Mouse (Mus musculus) liver, embryonic 14.5 days (tissue): ENCODE measurements at regions not wholly inside any gene's neighbourhood (a gene's known extent, or its start where the extent isn't known, plus 50 kb on each side); places are given as distances from the start of the nearest gene placed in this dataset.
A peak's percentile ranks its signal among the peaks of the same experiment; 100 is the strongest.

Source experiments
- ATAC-seq: fragments of 200-750 bp; cut with Nextera tagmentation; 2 replicates; pipeline ENCODE4 v1.8.0; 2017; ENCODE audit warnings: moderate number of reproducible peaks, mild to moderate bottlenecking, moderate library complexity; ENCODE audit not compliant: insufficient read depth
- DNase-seq, 3 experiments: peaks; one replicate each; pipeline ENCODE4 v3.0.0-alpha.2; 2012 to 2013; ENCODE audit warnings: low read depth in 3 of 3, low spot score in 3 of 3
- H3K27ac ChIP-seq: fragments of 300-500 bp; sonication (generic); 2 replicates; pipeline ENCODE4 v1.5.1; 2014; ENCODE audit warnings: moderate library complexity, mild to moderate bottlenecking, control low read depth, inconsistent platforms
- H3K27me3 ChIP-seq: fragments of 300-500 bp; sonication (generic); 2 replicates; pipeline ENCODE4 v1.6.1; 2014; ENCODE audit warnings: mild to moderate bottlenecking, low read length, moderate library complexity; ENCODE audit not compliant: control insufficient read depth, insufficient read depth
- H3K36me3 ChIP-seq: fragments of 300-500 bp; sonication (generic); replicated peaks from 2 replicates; pipeline ENCODE4 v1.6.1; 2014; ENCODE audit warnings: low read depth; ENCODE audit not compliant: control insufficient read depth, insufficient read depth
- H3K4me1 ChIP-seq, 2 experiments: fragments of 200-500 bp in 1 of 2; fragments of 300-500 bp in 1 of 2; sonication (generic) in 1 of 2; replicated peaks; 2 replicates each; pipeline ENCODE4 v1.6.1; 2012 to 2014; ENCODE audit warnings: antibody characterized with exemption in 1 of 2, inconsistent platforms in 1 of 2, low read length in 1 of 2; ENCODE audit not compliant: control insufficient read depth in 2 of 2, insufficient read depth in 2 of 2
- H3K4me2 ChIP-seq: fragments of 300-500 bp; sonication (generic); 2 replicates; pipeline ENCODE4 v1.6.1; 2014; ENCODE audit warnings: low read depth, mild to moderate bottlenecking, control low read depth, moderate library complexity
- H3K4me3 ChIP-seq, 2 experiments: fragments of 200-500 bp in 1 of 2; fragments of 300-500 bp in 1 of 2; sonication (generic) in 1 of 2; 2 replicates each; pipeline ENCODE4 v1.5.1; 2012 to 2014; ENCODE audit warnings: low read depth in 2 of 2, low read length in 2 of 2, mild to moderate bottlenecking in 2 of 2, control low read depth in 1 of 2, inconsistent platforms in 1 of 2, moderate library complexity in 1 of 2; ENCODE audit not compliant: insufficient read depth in 1 of 2
- H3K9ac ChIP-seq: fragments of 300-500 bp; sonication (generic); replicated peaks from 2 replicates; pipeline ENCODE4 v1.6.1; 2014; ENCODE audit warnings: mild to moderate bottlenecking, control low read depth, moderate library complexity
- H3K9me3 ChIP-seq: fragments of 300-500 bp; sonication (generic); 2 replicates; pipeline ENCODE4 v1.6.1; 2016; ENCODE audit warnings: low read length, mixed read lengths; ENCODE audit not compliant: control insufficient read depth
- CTCF ChIP-seq: IDR thresholded peaks from 2 replicates; pipeline ENCODE4 v1.5.1; 2016; ENCODE audit warnings: antibody characterized with exemption, low read depth, control low read depth
- EP300 ChIP-seq: IDR thresholded peaks from 2 replicates; pipeline ENCODE4 v1.6.1; 2016; ENCODE audit warnings: antibody characterized with exemption, low read depth
- WGBS: fragments of 180-500 bp; shearing (Covaris S2); extraction: QIAGEN DNeasy Blood & Tissue Kit; methylation state at CpG from one replicate; pipeline ENCODE4 v1.1.7; 2014; ENCODE audit not compliant: insufficient replicate concordance; 5-methylcytosine and 5-hydroxymethylcytosine counted together

GRCm38 (mm10) chr12:77663665-77664374 lies 425.9 kb downstream of the Fut8 start:
- DNase-seq (no peak), ATAC-seq (no peak)
- Histone ChIP-seq H3K27me3 (no peaks in the 10 kb centered on the region), H3K9me3 (no peaks in the 10 kb centered on the region), H3K9ac (no peak overlapping the region), H3K36me3 (no peaks in the 10 kb centered on the region), H3K4me3 (no peak overlapping the region), H3K4me2 (no peak overlapping the region), H3K27ac (no peak overlapping the region), H3K4me1 (no peaks in the 10 kb centered on the region)
- 35% methylated on average over 7 of the region's 7 CpGs for WGBS
- TF ChIP-seq CTCF (no peak), EP300 (no peak)

GRCm38 (mm10) chr12:77666411-77666810 lies 428.5 kb downstream of the Fut8 start:
- Histone ChIP-seq H3K4me1 (no peaks in the 10 kb centered on the region), H3K9ac (no peak overlapping the region), H3K36me3 (no peaks in the 10 kb centered on the region), H3K27ac (no peak overlapping the region), H3K4me3 (no peak overlapping the region), H3K4me2 (no peak overlapping the region), H3K9me3 (no peaks in the 10 kb centered on the region), H3K27me3 (no peaks in the 10 kb centered on the region)
- TF ChIP-seq EP300 (no peak), CTCF (no peak)
- ATAC-seq: no peak
- DNase-seq: no peak
- WGBS: 47% methylated on average over 8 of the region's 8 CpGs

GRCm38 (mm10) chr12:77667151-77667874 lies 429.4 kb downstream of the Fut8 start:
- Histone ChIP-seq H3K4me2 (no peak overlapping the region), H3K9ac (no peak overlapping the region), H3K9me3 (no peaks in the 10 kb centered on the region), H3K4me1 (no peaks in the 10 kb centered on the region), H3K27me3 (no peaks in the 10 kb centered on the region), H3K4me3 (no peak overlapping the region), H3K36me3 (no peaks in the 10 kb centered on the region), H3K27ac (no peak overlapping the region)
- ATAC-seq (no peak), DNase-seq (no peak)
- TF ChIP-seq EP300 (no peak), CTCF (no peak)
- WGBS: 53% methylated on average over 10 of the region's 10 CpGs

- Histone ChIP-seq H3K4me3 (no peak overlapping the region), H3K9me3 (no peaks in the 10 kb centered on the region), H3K27me3 (no peaks in the 10 kb centered on the region), H3K9ac (no peak overlapping the region), H3K36me3 (no peaks in the 10 kb centered on the region), H3K4me2 (no peak overlapping the region), H3K4me1 (no peaks in the 10 kb centered on the region), H3K27ac (no peak overlapping the region)
- peak; percentile 4 to 28 (median 27) for DNase-seq
- 5% methylated on average over 6 of the region's 6 CpGs for WGBS
- no peak for ATAC-seq
- TF ChIP-seq CTCF (peak; percentile 80), EP300 (no peak)
Observed at GRCm38 (mm10) chr12:77667875-77668204, 429.9 kb downstream of the Fut8 start.

GRCm38 (mm10) chr12:77670531-77670930 lies 432.6 kb downstream of the Fut8 start:
- H3K9ac ChIP-seq: no peak overlapping the region
- DNase-seq: no peak
- TF ChIP-seq CTCF (no peak), EP300 (no peak)
- H3K27ac ChIP-seq: no peak overlapping the region
- 64% methylated on average over 8 of the region's 8 CpGs for WGBS
- no peaks in the 10 kb centered on the region for H3K27me3 ChIP-seq
- no peaks in the 10 kb centered on the region for H3K9me3 ChIP-seq
- H3K4me2 ChIP-seq: no peak overlapping the region
- no peak for ATAC-seq
- no peaks in the 10 kb centered on the region for H3K36me3 ChIP-seq
- H3K4me1 ChIP-seq: no peaks in the 10 kb centered on the region
- no peak overlapping the region for H3K4me3 ChIP-seq
